Mouse (Mus musculus): ENCODE results near the gene Ankrd40.

Gene Ankrd40

DNA sequence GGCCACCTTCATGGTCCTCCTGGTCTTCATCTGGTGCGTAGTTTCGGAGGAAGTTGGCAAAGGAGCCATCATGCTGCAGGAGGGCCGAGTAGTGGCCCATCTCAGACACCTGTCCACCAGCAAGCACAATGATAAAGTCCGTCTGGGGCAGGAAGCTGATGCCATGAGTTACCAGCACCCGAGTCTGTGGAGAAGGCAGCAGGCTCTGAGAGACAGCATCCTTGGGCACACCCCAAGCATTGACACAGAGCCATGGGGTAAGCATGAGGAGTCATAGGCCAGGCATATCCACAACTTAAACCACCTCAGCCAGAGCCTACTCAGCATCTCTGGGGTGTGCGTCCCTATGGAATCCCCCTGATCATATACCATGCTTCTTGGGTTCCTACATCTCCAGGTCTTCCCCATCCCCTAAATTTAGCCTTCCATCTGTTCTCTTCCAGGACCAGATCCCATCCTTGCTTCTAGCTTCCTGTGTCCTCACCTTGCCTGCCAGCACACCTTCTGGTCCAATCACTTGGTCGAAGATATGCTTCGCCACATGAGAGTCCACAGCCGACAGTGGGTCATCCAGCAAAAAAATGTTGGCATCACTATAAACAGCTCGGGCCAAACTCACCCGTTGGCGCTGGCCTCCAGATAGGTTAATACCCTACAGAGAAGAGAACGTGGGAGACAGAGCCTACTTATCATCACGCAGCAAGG, 33.5 kb downstream of the Ankrd40 start:
- no peak for TF ChIP-seq GATA4 (IDR thresholded peaks at IDR 0.05; ENCODE audit: insufficient replicate concordance, low read length)

DNA sequence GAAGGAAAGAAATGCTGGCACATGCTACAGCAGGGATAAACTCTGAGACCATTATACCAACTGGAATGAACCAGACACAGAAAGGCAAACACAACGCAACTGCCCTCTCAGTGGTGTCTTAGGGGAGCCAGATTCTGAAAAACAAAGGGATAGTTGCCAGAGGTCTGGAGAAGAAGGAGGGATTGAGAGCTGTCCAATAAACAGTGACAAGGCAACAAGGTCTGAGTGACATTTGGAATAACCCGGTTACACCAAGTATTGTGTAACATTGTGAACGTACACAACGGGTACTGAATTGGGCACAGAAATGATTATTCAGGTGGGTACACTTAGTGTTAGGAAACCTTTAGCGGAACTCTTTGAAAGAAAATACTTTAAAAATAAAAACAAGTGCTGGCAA, 34.3 kb downstream of the Ankrd40 start:
- no peak for TF ChIP-seq GATA4 (IDR thresholded peaks at IDR 0.05; ENCODE audit: insufficient replicate concordance, low read length)

DNA sequence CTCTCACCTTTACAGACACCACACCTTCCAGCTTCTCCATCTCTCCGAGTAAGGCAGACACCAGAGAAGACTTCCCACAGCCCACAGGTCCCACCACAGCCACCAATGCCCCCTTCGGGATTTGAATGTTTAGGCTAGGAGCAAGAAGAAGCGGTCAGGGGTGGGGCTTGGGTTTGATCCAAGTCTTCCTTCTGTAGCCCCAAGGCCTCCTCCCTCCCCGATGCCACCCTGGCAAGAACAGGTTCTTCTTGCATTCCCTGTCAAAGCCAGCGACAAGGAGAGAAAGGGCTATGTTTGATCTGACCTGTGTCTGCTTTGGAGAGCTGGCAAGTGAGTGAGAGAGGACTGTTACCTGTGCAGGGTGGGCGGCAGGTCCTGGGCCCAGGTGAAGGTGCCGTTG, 35.9 kb downstream of the Ankrd40 start:
- no peak for TF ChIP-seq GATA4 (IDR thresholded peaks at IDR 0.05; ENCODE audit: insufficient replicate concordance, low read length)

DNA sequence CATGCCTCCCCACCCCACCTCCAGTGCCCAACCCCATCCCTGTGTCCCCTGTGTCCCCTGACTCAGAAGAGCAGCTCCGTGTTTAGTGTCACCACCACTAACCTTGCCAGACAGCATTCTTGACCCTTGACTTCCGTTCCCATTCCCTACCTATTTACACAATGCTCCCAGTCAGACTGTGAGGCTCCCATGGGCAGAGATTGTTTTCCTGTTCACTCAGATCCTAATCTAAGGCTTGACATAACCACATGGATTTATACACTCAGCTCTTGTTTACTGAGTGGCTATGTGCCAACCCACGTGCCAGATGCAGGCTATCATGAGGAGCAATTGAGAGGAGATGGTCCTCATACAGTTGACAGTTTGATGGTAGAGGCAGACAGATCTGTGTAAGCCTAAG, 37.5 kb downstream of the Ankrd40 start:
- TF ChIP-seq GATA4 (IDR thresholded peaks at IDR 0.05; ENCODE audit: insufficient replicate concordance, low read length), result peak; percentile 88

DNA sequence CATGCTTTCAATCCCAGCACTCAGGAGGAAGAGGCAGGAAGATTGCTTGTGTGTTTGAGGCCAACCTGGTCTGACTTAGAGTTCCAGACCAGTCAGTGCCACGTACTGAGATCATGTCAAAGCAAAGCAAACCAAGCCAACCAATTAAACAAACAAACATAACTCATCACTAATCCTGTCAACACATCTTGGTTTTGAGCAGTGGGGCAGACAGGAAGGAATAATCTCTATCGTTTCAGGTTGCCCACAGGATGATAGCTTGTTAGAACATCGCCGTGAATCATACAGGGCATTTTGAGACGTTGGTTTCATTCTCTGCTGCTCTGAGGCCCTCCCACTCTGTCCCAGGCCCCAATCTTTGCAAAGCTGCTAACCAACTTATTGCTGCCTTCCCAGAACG, 42.2 kb downstream of the Ankrd40 start:
- no peak for TF ChIP-seq GATA4 (IDR thresholded peaks at IDR 0.05; ENCODE audit: insufficient replicate concordance, low read length)

DNA sequence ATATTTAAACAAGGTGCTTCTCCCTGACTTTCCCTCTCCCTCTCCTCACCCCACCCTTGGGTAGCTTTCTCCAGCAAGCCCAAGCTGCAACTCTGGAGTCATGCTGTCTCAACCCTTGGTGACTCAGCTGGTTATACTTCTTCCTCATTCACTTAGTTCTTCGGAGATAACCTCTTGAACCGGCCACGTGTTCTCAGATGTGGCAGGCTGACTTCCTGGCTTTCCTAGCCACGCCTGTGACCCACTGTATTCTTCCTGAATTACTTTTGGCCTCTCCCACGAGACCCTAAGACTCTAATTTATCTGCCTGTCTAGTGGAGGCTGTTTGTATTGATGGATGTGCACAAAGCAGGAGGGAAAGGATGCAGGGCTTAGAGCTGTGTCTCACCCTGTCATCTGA, 43.0 kb downstream of the Ankrd40 start:
- TF ChIP-seq GATA4 (IDR thresholded peaks at IDR 0.05; ENCODE audit: insufficient replicate concordance, low read length), result no peak; the same call in 1 of the 2 replicates

DNA sequence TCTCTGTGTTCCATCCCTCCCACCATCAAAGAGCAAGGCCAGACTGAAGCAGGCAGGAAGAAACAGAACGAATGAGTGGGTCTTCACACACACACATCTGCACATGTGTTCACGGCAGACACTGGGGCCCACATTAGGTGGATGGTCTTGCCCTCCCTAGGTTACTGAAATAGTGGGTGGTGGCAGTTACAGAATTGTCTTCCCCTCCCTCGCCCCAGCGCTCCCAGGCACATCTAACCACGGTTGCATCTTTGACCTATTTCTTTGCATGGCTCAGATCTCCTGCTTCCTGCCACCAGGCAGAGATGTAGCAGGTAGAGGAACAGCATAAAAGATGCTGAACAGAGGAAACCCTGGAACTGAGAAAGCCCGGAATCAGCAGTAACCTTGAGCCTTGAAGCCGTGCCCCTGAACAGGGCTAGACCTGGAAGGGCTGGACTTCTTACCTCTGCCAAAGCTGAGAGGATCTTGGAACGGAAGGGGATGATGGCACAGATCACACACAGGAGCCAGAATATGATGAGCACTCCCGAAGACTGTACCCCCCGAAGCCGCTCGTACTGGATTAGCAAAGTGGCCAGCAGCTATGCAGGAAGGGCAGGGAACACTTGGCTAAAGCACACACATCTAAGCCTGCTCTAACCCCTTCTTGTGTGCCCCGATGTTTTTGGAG, 46.6 kb downstream of the Ankrd40 start:
- TF ChIP-seq GATA4 (IDR thresholded peaks at IDR 0.05; ENCODE audit: insufficient replicate concordance, low read length), result no peak

DNA sequence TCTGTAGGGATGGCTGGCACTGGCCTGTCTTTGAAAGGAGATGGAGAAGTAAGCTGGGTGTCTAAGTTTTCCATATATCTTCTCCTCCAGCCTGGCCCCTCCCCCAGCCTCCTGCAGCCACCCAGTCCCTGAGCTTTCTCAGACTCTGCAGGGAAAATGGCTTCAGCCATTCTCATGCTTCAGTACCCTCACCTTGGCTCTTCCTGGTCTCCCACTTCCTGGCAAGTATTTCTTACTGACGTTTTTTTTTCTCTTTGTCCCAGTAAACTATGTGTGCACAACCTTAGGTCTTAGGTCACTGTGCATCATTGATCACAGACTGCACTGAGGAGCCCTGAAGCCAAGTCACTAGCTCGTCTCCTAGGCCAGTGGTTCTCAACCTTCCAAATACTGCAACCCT, 51.3 kb downstream of the Ankrd40 start:
- TF ChIP-seq GATA4 (IDR thresholded peaks at IDR 0.05; ENCODE audit: insufficient replicate concordance, low read length), result no peak

DNA sequence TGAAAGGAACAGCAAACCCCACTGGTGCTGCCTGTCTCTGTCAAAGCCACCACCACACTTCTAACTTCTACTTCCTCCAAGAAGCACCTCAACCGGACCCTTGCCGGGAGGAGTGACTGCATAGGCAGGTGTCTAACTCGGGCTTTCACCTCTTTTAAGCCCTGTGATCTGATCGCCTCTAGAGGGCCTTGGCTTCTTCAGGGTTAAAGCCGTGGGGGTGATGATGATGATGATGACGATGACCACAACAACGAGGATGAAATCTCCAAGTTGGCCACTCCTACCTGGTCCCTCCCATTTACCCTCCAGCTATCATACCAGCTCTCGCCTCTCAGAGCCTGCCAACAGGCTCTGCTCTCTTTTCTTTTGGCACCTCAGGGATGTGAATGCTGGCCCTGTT, 51.9 kb downstream of the Ankrd40 start:
- no peak for TF ChIP-seq GATA4 (IDR thresholded peaks at IDR 0.05; ENCODE audit: insufficient replicate concordance, low read length)

DNA sequence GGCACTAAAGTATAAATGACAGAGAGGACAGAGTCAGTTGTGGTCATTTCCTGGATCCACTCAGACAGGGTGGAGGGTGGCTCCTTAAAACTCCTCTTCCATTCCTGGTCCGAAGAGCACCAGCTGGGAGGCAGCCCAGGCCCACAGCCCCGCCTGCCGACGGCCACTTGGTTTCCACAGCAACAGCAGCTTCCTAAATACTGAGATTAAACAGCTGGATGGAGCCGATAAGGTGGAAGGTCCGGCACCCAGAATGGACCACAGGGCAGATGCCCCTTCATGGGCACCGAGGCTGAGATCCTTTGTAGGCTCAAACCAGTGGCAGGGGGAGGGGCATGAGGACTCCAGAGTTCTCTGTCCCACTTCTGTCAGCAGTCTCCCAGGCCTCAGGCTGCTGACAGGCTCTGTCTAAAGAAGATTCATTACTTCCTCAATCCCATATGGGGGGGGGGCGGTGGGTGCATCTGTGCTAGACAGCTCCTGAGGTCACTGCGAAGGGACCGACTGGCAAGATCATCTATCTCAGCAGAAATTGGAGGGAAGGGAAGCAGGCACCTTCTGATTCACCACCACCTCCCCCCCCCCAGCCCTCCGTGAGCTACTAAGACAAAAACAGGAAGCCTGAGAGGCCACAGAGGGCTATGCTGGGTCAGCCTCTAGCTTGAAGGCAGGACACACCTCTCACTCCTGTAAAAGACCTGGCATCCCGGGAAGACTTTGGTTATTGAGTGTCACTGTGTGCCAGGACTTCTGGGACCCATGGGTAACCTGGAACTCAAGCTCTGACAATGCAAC, 58.4 kb downstream of the Ankrd40 start:
- no peak; the same call in 1 of the 2 replicates for TF ChIP-seq GATA4 (IDR thresholded peaks at IDR 0.05; ENCODE audit: insufficient replicate concordance, low read length)

DNA sequence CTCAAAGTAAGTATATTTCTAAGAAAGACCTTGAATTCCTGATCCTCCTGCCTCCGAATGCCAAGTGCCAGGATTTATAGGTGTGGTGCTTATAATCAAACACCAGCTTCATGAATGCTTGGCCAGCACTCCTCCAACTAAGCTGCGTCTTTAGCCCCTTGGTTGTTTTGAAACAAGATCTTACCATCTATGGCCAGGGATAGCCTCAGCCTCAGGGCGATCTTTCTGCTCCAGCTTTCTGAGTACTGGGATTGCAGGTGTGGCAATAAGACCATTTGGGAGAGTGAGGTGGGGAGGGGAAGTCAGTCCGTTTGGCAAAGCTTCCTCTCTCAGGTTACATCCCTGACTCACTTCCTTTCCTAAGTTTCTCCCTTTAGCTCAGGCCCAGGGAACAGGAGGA, 60.0 kb downstream of the Ankrd40 start:
- TF ChIP-seq GATA4 (IDR thresholded peaks at IDR 0.05; ENCODE audit: insufficient replicate concordance, low read length), result no peak

DNA sequence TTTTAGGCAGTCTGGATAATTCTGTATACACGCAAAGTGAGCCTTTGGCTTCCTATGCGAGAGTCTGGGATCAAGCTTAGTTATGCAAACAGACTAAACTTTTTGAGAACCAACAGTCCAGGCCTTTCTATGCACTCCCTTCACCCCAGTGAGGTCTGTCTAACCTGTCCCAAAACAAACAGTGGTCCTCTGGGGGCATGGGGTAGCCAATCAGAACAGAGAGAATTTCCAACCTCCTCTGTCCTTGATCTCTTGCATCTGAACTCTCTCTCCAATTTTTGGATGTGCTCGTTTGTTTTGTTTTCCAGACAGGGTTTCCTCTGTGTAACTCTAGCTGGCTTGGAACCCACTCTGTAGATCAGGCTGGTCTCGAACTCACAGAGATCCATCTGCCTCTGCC, 61.2 kb downstream of the Ankrd40 start:
- TF ChIP-seq GATA4 (IDR thresholded peaks at IDR 0.05; ENCODE audit: insufficient replicate concordance, low read length), result no peak

DNA sequence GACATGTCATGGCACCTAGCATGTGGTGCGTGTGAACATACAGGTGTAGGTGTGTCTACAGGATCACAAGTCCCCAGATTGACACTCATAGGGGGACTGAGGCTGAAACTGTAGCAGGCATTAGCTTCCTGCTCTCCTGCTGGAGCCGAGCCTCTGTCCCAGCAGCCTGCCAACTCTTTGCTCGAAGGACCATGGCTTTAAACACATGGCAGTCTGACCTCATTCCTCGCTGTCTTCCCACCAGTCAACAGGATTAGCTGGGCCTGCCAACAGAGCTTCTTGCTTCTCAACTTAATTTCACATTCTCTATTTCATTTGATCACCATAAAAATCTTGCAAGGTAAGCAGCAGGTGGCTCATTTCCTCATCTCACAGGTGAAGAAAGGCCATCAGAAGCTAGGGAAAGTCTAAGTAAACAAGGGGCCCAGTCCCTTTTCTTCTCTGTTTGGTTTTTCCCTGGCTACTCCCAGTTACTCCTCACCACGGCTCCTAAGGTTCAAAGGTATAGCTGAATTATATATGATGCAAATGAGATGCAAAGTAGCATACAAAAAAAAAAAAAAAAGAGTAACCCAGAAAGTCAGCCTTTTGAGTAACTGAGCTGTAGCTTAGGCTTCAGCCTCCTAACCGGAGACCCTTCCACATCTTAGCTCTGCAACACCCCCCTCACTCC, 62.1 kb downstream of the Ankrd40 start:
- TF ChIP-seq GATA4 (IDR thresholded peaks at IDR 0.05; ENCODE audit: insufficient replicate concordance, low read length), result no peak

DNA sequence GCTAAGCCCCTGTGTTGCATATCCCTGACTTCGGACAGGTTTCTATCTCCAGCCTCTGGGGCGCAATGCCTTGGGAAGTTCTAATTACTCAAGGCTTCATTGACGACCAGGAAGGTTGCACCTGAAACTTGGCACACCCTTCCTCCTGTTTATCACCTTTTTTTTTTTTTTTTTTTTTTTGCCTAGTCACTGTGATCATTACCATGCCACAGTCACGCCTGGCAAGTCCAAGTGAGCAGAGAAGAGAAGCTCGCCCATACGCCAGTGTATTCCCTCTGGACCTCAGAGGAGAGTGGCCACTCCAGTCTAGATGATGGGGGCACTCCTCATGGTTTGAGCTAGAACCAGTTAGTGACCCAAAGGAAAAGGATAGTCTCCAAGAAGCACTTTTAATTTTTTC, 63.0 kb downstream of the Ankrd40 start:
- no peak for TF ChIP-seq GATA4 (IDR thresholded peaks at IDR 0.05; ENCODE audit: insufficient replicate concordance, low read length)

Data from liver, adult (tissue).